Mouse (Mus musculus): ENCODE results near the gene Msrb3. TPM values are rescaled to one million over a fixed set of nuclear protein-coding genes. Genes with fewer than 3 reads are reported as not detected.
A peak's percentile ranks its signal among the peaks of the same experiment; 100 is the strongest.

Msrb3 gene
- polyA plus RNA-seq (2012) = not detected in 2 replicates

DNA sequence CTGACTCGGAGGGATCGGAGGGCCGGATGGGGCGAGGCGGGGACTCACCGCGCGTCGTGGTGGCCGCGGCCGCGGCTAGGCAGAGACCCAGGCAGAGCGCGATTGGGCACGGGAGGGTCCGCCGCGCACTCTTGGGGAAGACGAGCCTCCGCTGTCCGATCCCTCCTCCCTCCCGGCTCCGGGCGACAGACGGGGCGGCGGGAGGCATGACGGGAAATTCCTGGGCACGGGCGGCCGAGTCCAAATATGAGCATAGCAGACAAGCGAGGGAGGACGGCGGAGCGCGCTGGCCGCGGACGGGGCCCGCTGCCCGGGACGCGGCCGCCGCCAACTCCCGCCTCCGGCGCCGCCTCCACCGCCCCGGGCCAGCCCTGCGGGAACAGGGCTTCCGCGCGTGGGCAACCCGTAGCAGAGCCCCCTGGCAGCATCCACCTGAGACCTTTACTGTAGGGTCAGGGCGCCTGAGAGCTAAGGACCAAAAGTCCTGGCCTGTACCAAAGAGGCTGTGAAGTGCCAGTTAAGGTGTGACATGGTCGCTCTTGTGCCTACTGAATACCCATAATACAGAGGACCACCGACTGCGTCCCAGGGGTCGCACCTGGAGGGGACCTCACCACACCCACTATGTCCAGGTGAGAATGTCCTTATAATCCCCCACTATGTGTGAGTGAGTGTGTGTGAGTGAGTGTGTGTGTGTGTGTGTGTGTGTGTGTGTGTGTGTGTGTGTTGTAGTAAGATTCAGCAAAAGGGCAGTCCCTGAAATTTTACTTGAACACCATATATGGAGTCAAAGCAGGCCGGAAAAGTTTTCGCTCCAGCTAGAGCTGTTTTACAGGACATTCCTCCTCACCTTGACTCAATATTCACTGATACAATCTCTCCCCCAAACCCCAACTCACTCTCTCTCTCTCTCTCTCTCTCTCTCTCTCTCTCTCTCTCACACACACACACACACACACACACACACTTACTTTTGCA, at the start of gene Msrb3:
Msrb3 (minus strand) TSS at position 317 of the 978 bp plus-strand sequence.
- Histone ChIP-seq H3K4me3 (replicated peaks) (peak within 1 kb of the TSS; percentile 36), H3K4me1 (ENCODE audit: control insufficient read depth) (peaks cover 6% of the 10 kb centered on the region), H3K27me3 (ENCODE audit: control insufficient read depth) (peaks cover 50% of the 10 kb centered on the region), H3K9me3 (ENCODE audit: control insufficient read depth, low read length) (no peaks in the 10 kb centered on the region; the same call in 1 of the 2 replicates), H3K36me3 (ENCODE audit: control insufficient read depth) (no peaks in the 10 kb centered on the region)
- TF ChIP-seq GATA1 (IDR thresholded peaks at IDR 0.05; ENCODE audit: low read length) = no peak
- no peak for TF ChIP-seq TAL1 (IDR thresholded peaks at IDR 0.05; ENCODE audit: low read length)

DNA sequence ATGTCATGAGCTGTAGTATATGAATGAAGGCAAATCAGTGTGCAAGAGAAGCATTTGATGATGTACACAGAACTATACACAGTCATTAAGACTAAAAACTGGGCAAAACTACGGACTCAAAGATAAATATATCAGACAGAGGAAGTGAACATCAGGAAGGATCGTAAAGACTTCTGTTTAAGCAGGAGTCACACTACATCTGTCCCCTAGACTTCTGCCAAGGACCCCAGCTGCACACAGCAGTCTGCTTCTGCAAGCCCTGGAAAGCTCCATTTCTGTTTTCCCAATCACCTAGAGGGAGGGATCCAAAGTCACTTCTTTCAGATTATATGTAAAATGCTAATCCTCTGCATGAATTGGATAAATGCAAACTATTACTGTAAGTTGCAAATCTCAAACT, 49.6 kb upstream of the Msrb3 start:
- Histone ChIP-seq H3K36me3 (ENCODE audit: control insufficient read depth) (peaks cover 45% of the 10 kb centered on the region), H3K4me3 (replicated peaks) (no peak overlapping the region), H3K27me3 (ENCODE audit: control insufficient read depth) (no peaks in the 10 kb centered on the region), H3K9me3 (ENCODE audit: control insufficient read depth, low read length) (no peaks in the 10 kb centered on the region), H3K4me1 (ENCODE audit: control insufficient read depth) (peaks cover 36% of the 10 kb centered on the region)
- TF ChIP-seq GATA1 (IDR thresholded peaks at IDR 0.05; ENCODE audit: low read length) = no peak
- no peak for TF ChIP-seq TAL1 (IDR thresholded peaks at IDR 0.05; ENCODE audit: low read length)

DNA sequence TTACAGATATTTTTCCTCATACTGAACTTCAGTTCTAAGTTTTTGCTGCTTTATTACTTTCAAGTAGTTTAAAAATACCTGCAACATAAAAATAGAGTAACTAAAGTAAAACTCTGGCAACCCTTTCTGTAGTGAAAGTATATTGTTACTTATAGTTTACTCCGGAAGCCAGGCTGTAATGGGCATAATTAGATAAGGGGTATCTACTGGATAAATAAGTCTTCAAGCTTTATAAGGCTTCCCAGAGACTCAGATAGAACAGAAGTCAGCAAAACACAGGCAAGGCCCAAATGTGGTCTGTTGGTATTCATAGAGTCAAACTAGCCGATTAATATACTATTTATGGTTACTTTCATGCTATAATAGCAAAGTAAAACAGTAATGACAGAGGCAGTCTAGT, 48.9 kb upstream of the Msrb3 start:
- no peak overlapping the region for H3K4me3 ChIP-seq (replicated peaks)
- peaks cover 36% of the 10 kb centered on the region for H3K4me1 ChIP-seq (ENCODE audit: control insufficient read depth)
- H3K27me3 ChIP-seq (ENCODE audit: control insufficient read depth) = no peaks in the 10 kb centered on the region

DNA sequence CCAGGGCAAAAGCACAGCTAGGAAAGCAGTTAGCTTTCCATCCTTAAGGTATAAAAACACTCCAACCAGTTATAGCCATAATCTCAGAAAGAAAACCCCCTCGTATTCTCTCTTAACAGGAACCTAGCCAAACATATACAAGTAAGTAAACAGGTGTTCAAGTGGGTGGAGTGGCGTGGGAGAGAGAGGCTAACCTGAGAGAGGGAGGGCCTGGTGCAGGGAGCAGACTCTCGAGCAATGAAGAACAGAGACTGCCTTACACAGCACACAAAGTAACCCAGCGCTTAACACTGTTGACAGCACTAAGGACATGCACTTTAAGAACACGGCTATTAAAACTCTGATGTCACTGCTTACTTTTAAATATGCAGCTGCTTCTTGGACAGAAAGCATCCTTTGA, 47.9 kb upstream of the Msrb3 start:
- H3K4me3 ChIP-seq (replicated peaks) = no peak overlapping the region
- peaks cover 38% of the 10 kb centered on the region for H3K4me1 ChIP-seq (ENCODE audit: control insufficient read depth)
- peaks cover 48% of the 10 kb centered on the region for H3K36me3 ChIP-seq (ENCODE audit: control insufficient read depth)
- H3K27me3 ChIP-seq (ENCODE audit: control insufficient read depth) = no peaks in the 10 kb centered on the region
- H3K9me3 ChIP-seq (ENCODE audit: control insufficient read depth, low read length) = no peaks in the 10 kb centered on the region
- no peak for TF ChIP-seq GATA1 (IDR thresholded peaks at IDR 0.05; ENCODE audit: low read length)
- TF ChIP-seq TAL1 (IDR thresholded peaks at IDR 0.05; ENCODE audit: low read length) = no peak

More for the DNA sequence above, 48.9 kb upstream of the Msrb3 start:
- Histone ChIP-seq H3K9me3 (ENCODE audit: control insufficient read depth, low read length) (no peaks in the 10 kb centered on the region), H3K36me3 (ENCODE audit: control insufficient read depth) (peaks cover 45% of the 10 kb centered on the region)
- TF ChIP-seq TAL1 (IDR thresholded peaks at IDR 0.05; ENCODE audit: low read length) (no peak), GATA1 (IDR thresholded peaks at IDR 0.05; ENCODE audit: low read length) (no peak)

DNA sequence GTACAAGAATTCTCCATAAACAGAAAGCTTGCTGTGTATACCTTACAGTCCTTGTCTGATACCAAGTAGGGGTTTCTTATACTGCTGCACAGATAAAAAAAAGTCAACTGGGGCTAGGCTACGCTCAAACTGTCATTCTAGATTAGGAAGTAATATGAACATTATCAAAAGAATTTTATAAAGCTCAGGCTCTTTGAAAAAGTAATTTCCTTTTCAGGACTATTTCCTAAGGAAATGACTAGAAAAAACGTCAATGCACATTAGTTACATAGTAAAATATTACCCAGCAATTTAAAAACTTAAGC, 40.0 kb upstream of the Msrb3 start:
- Histone ChIP-seq H3K9me3 (ENCODE audit: control insufficient read depth, low read length) (no peaks in the 10 kb centered on the region), H3K36me3 (ENCODE audit: control insufficient read depth) (peaks cover 33% of the 10 kb centered on the region), H3K4me1 (ENCODE audit: control insufficient read depth) (peaks cover 13% of the 10 kb centered on the region), H3K27me3 (ENCODE audit: control insufficient read depth) (no peaks in the 10 kb centered on the region), H3K4me3 (replicated peaks) (no peak overlapping the region)
- TF ChIP-seq GATA1 (IDR thresholded peaks at IDR 0.05; ENCODE audit: low read length) (no peak), TAL1 (IDR thresholded peaks at IDR 0.05; ENCODE audit: low read length) (no peak)

DNA sequence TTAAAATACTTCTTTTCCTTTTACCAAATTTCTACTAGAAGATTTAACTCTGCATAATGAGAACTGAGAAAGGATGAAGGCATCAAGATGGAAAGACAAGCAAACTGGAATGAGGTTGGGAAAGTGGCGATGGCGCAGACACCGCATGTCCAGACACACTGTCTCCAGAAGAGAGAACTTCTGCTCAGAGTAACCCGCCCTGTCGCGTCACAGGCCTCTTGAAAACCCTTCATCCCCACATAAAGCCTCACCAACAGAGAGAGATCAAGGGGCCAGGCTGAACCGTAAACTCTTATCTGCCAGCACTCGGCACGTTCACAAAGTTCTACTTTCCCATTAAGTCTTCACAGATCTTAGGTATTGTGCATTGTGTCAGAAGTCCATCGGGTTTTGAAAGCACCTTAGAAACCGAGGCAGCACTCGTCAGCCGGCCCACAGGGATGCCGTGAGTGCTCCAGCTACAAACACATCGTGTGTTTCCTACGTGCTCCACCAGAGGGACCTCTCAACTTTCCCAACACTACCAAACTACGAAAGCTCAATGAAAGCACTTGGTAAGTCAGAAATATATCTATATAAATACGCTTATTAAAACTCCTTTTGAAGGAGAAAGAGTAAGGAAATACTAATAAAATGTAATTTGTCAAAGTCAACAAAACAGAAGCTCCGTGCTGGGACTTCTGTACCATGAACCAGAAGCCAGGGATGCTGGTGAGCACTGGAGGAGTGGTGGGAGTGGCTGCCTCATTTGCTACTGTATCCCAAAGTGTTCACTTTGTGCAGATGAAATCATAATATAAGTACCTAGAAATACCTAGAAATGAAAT, 39.4 kb upstream of the Msrb3 start:
- no peak for TF ChIP-seq GATA1 (IDR thresholded peaks at IDR 0.05; ENCODE audit: low read length)
- no peak for TF ChIP-seq TAL1 (IDR thresholded peaks at IDR 0.05; ENCODE audit: low read length)
- H3K4me3 ChIP-seq (replicated peaks) = no peak overlapping the region
- H3K9me3 ChIP-seq (ENCODE audit: control insufficient read depth, low read length) = no peaks in the 10 kb centered on the region
- H3K4me1 ChIP-seq (ENCODE audit: control insufficient read depth) = peaks cover 11% of the 10 kb centered on the region
- peaks cover 33% of the 10 kb centered on the region for H3K36me3 ChIP-seq (ENCODE audit: control insufficient read depth)
- H3K27me3 ChIP-seq (ENCODE audit: control insufficient read depth) = no peaks in the 10 kb centered on the region

DNA sequence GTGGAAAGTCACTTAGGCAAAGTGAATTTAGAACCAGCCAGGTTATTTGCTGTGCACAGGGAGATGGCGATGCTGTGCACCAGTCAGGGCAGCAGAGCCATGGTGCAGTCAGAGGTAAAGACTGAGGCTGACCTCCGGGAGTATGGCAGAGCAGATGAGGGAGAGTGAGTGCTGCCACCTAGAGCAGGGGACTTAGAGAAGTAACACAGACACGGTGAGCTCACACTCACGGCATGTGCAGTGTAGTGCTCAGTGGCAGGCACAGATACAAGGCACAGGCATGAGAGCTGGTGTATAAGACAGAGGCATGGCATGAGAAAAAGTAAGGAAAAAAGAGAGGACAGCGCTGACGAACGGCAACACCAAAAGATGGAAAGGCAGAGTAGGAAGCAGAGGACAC, 30.6 kb upstream of the Msrb3 start:
- H3K4me3 ChIP-seq (replicated peaks) = no peak overlapping the region
- TF ChIP-seq GATA1 (IDR thresholded peaks at IDR 0.05; ENCODE audit: low read length) (no peak), TAL1 (IDR thresholded peaks at IDR 0.05; ENCODE audit: low read length) (no peak)
- H3K27me3 ChIP-seq (ENCODE audit: control insufficient read depth) = no peaks in the 10 kb centered on the region
- peaks cover 79% of the 10 kb centered on the region for H3K36me3 ChIP-seq (ENCODE audit: control insufficient read depth)
- H3K9me3 ChIP-seq (ENCODE audit: control insufficient read depth, low read length) = no peaks in the 10 kb centered on the region
- no peaks in the 10 kb centered on the region for H3K4me1 ChIP-seq (ENCODE audit: control insufficient read depth)

DNA sequence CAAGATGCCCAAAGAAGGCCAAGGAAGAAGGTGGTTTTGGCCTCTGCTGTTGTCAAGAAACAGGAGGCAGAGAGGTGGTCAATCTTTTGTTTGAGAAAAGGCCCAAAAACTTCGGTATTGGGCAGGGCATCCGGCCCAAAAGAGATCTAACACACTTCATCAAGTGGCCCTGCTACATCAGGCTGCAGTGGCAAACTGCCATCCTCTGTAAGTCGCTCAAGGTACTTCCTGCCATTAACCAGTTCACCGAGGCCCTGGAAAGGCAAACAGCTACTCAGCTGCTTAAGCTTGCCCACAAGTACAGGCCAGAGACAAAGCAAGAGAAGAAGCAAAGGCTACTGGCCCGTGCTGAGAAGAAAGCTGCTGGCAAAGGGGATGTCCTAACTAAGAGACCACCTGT, 29.3 kb upstream of the Msrb3 start:
- no peak for TF ChIP-seq GATA1 (IDR thresholded peaks at IDR 0.05; ENCODE audit: low read length)
- no peak for TF ChIP-seq TAL1 (IDR thresholded peaks at IDR 0.05; ENCODE audit: low read length)
- H3K36me3 ChIP-seq (ENCODE audit: control insufficient read depth) = peaks cover 80% of the 10 kb centered on the region

DNA sequence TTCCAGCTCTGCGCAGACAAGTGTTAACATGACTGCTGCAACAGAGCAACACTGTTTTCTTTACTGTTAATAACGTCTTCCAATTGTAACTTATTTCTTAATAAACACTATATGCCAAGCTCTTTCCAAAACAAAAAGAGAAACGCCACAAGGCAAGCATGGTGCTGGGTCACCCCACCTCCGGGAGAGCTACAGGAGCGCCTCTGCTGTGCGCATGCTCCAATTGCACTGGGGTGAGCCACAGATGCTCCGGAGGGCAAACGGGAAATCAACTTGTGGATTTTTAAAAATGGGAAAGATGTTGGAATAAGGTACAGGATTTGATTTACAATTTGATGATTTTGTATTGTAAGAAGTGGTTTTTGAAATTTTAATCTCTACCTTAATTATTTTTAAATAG, 27.3 kb upstream of the Msrb3 start:
- Histone ChIP-seq H3K9me3 (ENCODE audit: control insufficient read depth, low read length) (no peaks in the 10 kb centered on the region), H3K27me3 (ENCODE audit: control insufficient read depth) (no peaks in the 10 kb centered on the region), H3K36me3 (ENCODE audit: control insufficient read depth) (peaks cover 83% of the 10 kb centered on the region), H3K4me3 (replicated peaks) (no peak overlapping the region), H3K4me1 (ENCODE audit: control insufficient read depth) (no peaks in the 10 kb centered on the region)
- TF ChIP-seq TAL1 (IDR thresholded peaks at IDR 0.05; ENCODE audit: low read length) = no peak
- TF ChIP-seq GATA1 (IDR thresholded peaks at IDR 0.05; ENCODE audit: low read length) = no peak

More for the DNA sequence above, 29.3 kb upstream of the Msrb3 start:
- no peak overlapping the region for H3K4me3 ChIP-seq (replicated peaks)
- H3K9me3 ChIP-seq (ENCODE audit: control insufficient read depth, low read length) = no peaks in the 10 kb centered on the region
- H3K4me1 ChIP-seq (ENCODE audit: control insufficient read depth) = no peaks in the 10 kb centered on the region
- H3K27me3 ChIP-seq (ENCODE audit: control insufficient read depth) = no peaks in the 10 kb centered on the region

All from erythroblast, embryonic 14.5 days (primary cell).